Mouse (Mus musculus): ENCODE measurements around the gene Lrrc3c. TPM values are rescaled to one million over a fixed set of nuclear protein-coding genes. Genes with fewer than 3 reads are reported as not detected.

Lrrc3c gene
- not detected for polyA plus RNA-seq (2012; fragmentation: generic; extraction: Trizol)

GRCm38 (mm10) chr11:98597991-98598390 is at the start of gene Lrrc3c:
Lrrc3c (plus strand) TSS chr11:98598291.

GRCm38 (mm10) chr11:98550975-98551828 is 46.9 kb upstream of the Lrrc3c start, which contains the start of gene Zpbp2:
Zpbp2 (plus strand) TSS chr11:98551097.

GRCm38 (mm10) chr11:98586892-98587563 is 11.1 kb upstream of the Lrrc3c start, which contains the start of gene Ormdl3:
Ormdl3 (minus strand) TSS chr11:98587368.

GRCm38 (mm10) chr11:98625611-98626410 is 27.7 kb downstream of the Lrrc3c start, which contains the start of the genes Gm12355 and Gsdma3:
Gm12355 (minus strand) TSS chr11:98625661.
Gsdma3 (plus strand) TSS chr11:98626360.

GRCm38 (mm10) chr11:98646459-98646858 is 48.4 kb downstream of the Lrrc3c start, which contains the start of gene Gsdma2:
Gsdma2 (plus strand) TSS chr11:98646759.

Other genes starting within 250 kb of the Lrrc3c start
- 10 to 100 TPM in 1 of 2 experiments, 1 to 10 TPM in 1; 1.1 to 17.9 TPM for gene Ppp1r1b, start 249.9 kb upstream of the Lrrc3c start, polyA plus RNA-seq (2012; fragmentation: generic; extraction: Trizol)
- gene Stard3, start 239.9 kb upstream of the Lrrc3c start, polyA plus RNA-seq (2012; fragmentation: generic; extraction: Trizol), result 10 to 100 TPM; 30.8 to 58.6 TPM
- under 1 TPM; 0.04 to 0.47 TPM for gene Tcap, start 214.5 kb upstream of the Lrrc3c start, polyA plus RNA-seq (2012; fragmentation: generic; extraction: Trizol)
- under 1 TPM in 1 of 2 experiments, not detected in 1; 0.04 TPM for gene Pnmt, start 211.8 kb upstream of the Lrrc3c start, polyA plus RNA-seq (2012; fragmentation: generic; extraction: Trizol)
- gene Pgap3, start 197.8 kb upstream of the Lrrc3c start, polyA plus RNA-seq (2012; fragmentation: generic; extraction: Trizol), result 10 to 100 TPM in 1 of 2 experiments, 1 to 10 TPM in 1; 5.7 to 12.6 TPM
- gene Erbb2, start 185.8 kb upstream of the Lrrc3c start, polyA plus RNA-seq (2012; fragmentation: generic; extraction: Trizol), result 10 to 100 TPM; 14.9 to 36.2 TPM
- gene Mien1, start 159.3 kb upstream of the Lrrc3c start, polyA plus RNA-seq (2012; fragmentation: generic; extraction: Trizol), result 100 to 1,000 TPM; 153 to 160 TPM
- under 1 TPM in 1 of 2 experiments, not detected in 1; 0.06 TPM for gene Grb7, start 151.9 kb upstream of the Lrrc3c start, polyA plus RNA-seq (2012; fragmentation: generic; extraction: Trizol)
- not detected for gene Ikzf3, start 52.3 kb upstream of the Lrrc3c start, polyA plus RNA-seq (2012; fragmentation: generic; extraction: Trizol)
- gene Zpbp2, start 47.2 kb upstream of the Lrrc3c start, polyA plus RNA-seq (2012; fragmentation: generic; extraction: Trizol), result not detected
- gene Ormdl3, start 10.9 kb upstream of the Lrrc3c start, polyA plus RNA-seq (2012; fragmentation: generic; extraction: Trizol), result 10 to 100 TPM; 14.3 to 82.1 TPM
- gene Gm12355, start 27.4 kb downstream of the Lrrc3c start, polyA plus RNA-seq (2012; fragmentation: generic; extraction: Trizol), result under 1 TPM; 0.15 to 0.25 TPM
- gene Gsdma3, start 28.1 kb downstream of the Lrrc3c start, polyA plus RNA-seq (2012; fragmentation: generic; extraction: Trizol), result not detected
- gene Gsdma2, start 48.5 kb downstream of the Lrrc3c start, polyA plus RNA-seq (2012; fragmentation: generic; extraction: Trizol), result not detected
- under 1 TPM; 0.01 to 0.02 TPM for gene Gsdma, start 66.1 kb downstream of the Lrrc3c start, polyA plus RNA-seq (2012; fragmentation: generic; extraction: Trizol)
- gene Psmd3, start 84.3 kb downstream of the Lrrc3c start, polyA plus RNA-seq (2012; fragmentation: generic; extraction: Trizol), result 100 to 1,000 TPM; 237 to 309 TPM
- under 1 TPM in 1 of 2 experiments, not detected in 1; 0.12 TPM for gene Csf3, start 103.0 kb downstream of the Lrrc3c start, polyA plus RNA-seq (2012; fragmentation: generic; extraction: Trizol)
- gene Med24, start 131.1 kb downstream of the Lrrc3c start, polyA plus RNA-seq (2012; fragmentation: generic; extraction: Trizol), result 10 to 100 TPM; 26.6 to 55.9 TPM
- 100 to 1,000 TPM in 1 of 2 experiments, 10 to 100 TPM in 1; 52.9 to 416 TPM for gene Thra, start 142.3 kb downstream of the Lrrc3c start, polyA plus RNA-seq (2012; fragmentation: generic; extraction: Trizol)
- 10 to 100 TPM; 16.1 to 18.8 TPM for gene Nr1d1, start 177.0 kb downstream of the Lrrc3c start, polyA plus RNA-seq (2012; fragmentation: generic; extraction: Trizol)
- gene Msl1, start 197.2 kb downstream of the Lrrc3c start, polyA plus RNA-seq (2012; fragmentation: generic; extraction: Trizol), result 10 to 100 TPM; 31.2 to 53.1 TPM
- gene Casc3, start 206.6 kb downstream of the Lrrc3c start, polyA plus RNA-seq (2012; fragmentation: generic; extraction: Trizol), result 10 to 100 TPM; 16.1 to 33.3 TPM
- gene Rapgefl1, start 238.5 kb downstream of the Lrrc3c start, polyA plus RNA-seq (2012; fragmentation: generic; extraction: Trizol), result 1 to 10 TPM in 1 of 2 experiments, under 1 TPM in 1; 0.44 to 6.3 TPM